Mouse (Mus musculus) CH12.LX (cell line): Measurements from ENCODE around the gene Dtd1. TPM values are rescaled to one million over a fixed set of nuclear protein-coding genes. Genes with fewer than 3 reads are reported as not detected.

Source experiments
- DNase-seq: peaks from one replicate; pipeline ENCODE4 v3.0.0-alpha.2; 2013; ENCODE audit errors: extremely low read depth
- H3K27ac ChIP-seq: 2 replicates; pipeline ENCODE4 v1.5.1; 2012; ENCODE audit warnings: low read depth, mild to moderate bottlenecking, control low read depth, moderate library complexity; ENCODE audit not compliant: insufficient read depth
- H3K27me3 ChIP-seq: replicated peaks from 2 replicates; pipeline ENCODE3; 2012; ENCODE audit warnings: inconsistent platforms
- H3K36me3 ChIP-seq, 2 experiments: replicated peaks in 1 of 2; 2 replicates each; pipeline versions ENCODE3 to v1.6.1; 2012; ENCODE audit warnings: inconsistent platforms in 1 of 2, low read length in 1 of 2, mild to moderate bottlenecking in 1 of 2, mixed read lengths in 1 of 2, moderate library complexity in 1 of 2; ENCODE audit not compliant: control insufficient read depth in 1 of 2, insufficient read depth in 1 of 2
- H3K4me1 ChIP-seq, 2 experiments: 2 replicates each; pipeline ENCODE4 v1.6.1; 2012; ENCODE audit warnings: inconsistent platforms in 1 of 2, moderate library complexity in 1 of 2; ENCODE audit not compliant: insufficient read depth in 2 of 2, control insufficient read depth in 1 of 2
- H3K4me2 ChIP-seq: 2 replicates; pipeline ENCODE4 v1.6.1; 2012; ENCODE audit warnings: low read depth, mild to moderate bottlenecking, control low read depth; ENCODE audit not compliant: poor library complexity, insufficient read depth, severe bottlenecking
- H3K4me3 ChIP-seq, 3 experiments: fragments of 150-350 bp in 1 of 3; sonication (generic) in 1 of 3; replicated peaks in 1 of 3; 2 replicates each; pipeline versions ENCODE3 to v1.5.1; 2011 to 2012; ENCODE audit warnings: low read depth in 2 of 3, low read length in 2 of 3, mild to moderate bottlenecking in 2 of 3, moderate library complexity in 2 of 3, control low read depth in 1 of 3, improper control_type of control experiment in 1 of 3, inconsistent platforms in 1 of 3, mixed read lengths in 1 of 3; ENCODE audit not compliant: poor library complexity in 1 of 3
- H3K79me2 ChIP-seq: replicated peaks from 2 replicates; pipeline ENCODE4 v1.6.1; 2012; ENCODE audit warnings: mild to moderate bottlenecking, moderate library complexity; ENCODE audit not compliant: control insufficient read depth, poor library complexity, insufficient read depth, severe bottlenecking; ENCODE audit errors: extremely low read depth
- H3K9ac ChIP-seq: 2 replicates; pipeline ENCODE4 v1.6.1; 2012; ENCODE audit warnings: low read depth, mild to moderate bottlenecking, control low read depth, moderate library complexity; ENCODE audit not compliant: insufficient read depth
- H3K9me3 ChIP-seq: replicated peaks from 2 replicates; pipeline ENCODE3; 2012; ENCODE audit warnings: low read length, inconsistent platforms, mixed read lengths
- BHLHE40 ChIP-seq: IDR thresholded peaks from 2 replicates; pipeline ENCODE4 v1.6.1; 2011; ENCODE audit warnings: mild to moderate bottlenecking, low read depth, low read length, improper control_type of control experiment
- CHD2 ChIP-seq: IDR thresholded peaks from 2 replicates; pipeline ENCODE4 v1.6.1; 2011; ENCODE audit warnings: low read length, improper control_type of control experiment
- ELF1 ChIP-seq: IDR thresholded peaks from 2 replicates; pipeline ENCODE4 v1.6.1; 2014; ENCODE audit warnings: low read depth, mild to moderate bottlenecking, inconsistent platforms, low read length, improper control_type of control experiment
- ETS1 ChIP-seq: conservative IDR thresholded peaks from 2 replicates; pipeline ENCODE4 v1.6.1; 2012; ENCODE audit warnings: low read depth, mild to moderate bottlenecking, inconsistent platforms, low read length, improper control_type of control experiment, moderate library complexity
- IRF4 ChIP-seq: IDR thresholded peaks from 2 replicates; pipeline ENCODE4 v1.6.1; 2014; ENCODE audit warnings: low read depth, mild to moderate bottlenecking, inconsistent platforms, low read length, improper control_type of control experiment
- JUN ChIP-seq: IDR thresholded peaks from 2 replicates; pipeline ENCODE4 v1.6.1; 2011; ENCODE audit warnings: low read depth, mild to moderate bottlenecking, low read length, improper control_type of control experiment, moderate library complexity; ENCODE audit not compliant: insufficient read depth
- MAFK ChIP-seq: IDR thresholded peaks from 2 replicates; pipeline ENCODE4 v1.6.1; 2011; ENCODE audit warnings: low read length, improper control_type of control experiment; ENCODE audit not compliant: insufficient replicate concordance
- MAX ChIP-seq: IDR thresholded peaks from 2 replicates; pipeline ENCODE4 v1.6.1; 2011; ENCODE audit warnings: low read length, improper control_type of control experiment
- MYC ChIP-seq: IDR thresholded peaks from 2 replicates; pipeline ENCODE4 v1.6.1; 2011; ENCODE audit warnings: low read depth, mild to moderate bottlenecking, improper control_type of control experiment, low read length
- NRF1 ChIP-seq: IDR thresholded peaks from 2 replicates; pipeline ENCODE4 v1.6.1; 2014; ENCODE audit warnings: low read depth, mild to moderate bottlenecking, inconsistent platforms, low read length, improper control_type of control experiment, moderate library complexity
- PAX5 ChIP-seq: IDR thresholded peaks from 2 replicates; pipeline ENCODE4 v1.6.1; 2012; ENCODE audit warnings: low read length, inconsistent platforms, mixed read lengths
- RCOR1 ChIP-seq: conservative IDR thresholded peaks from 2 replicates; pipeline ENCODE4 v1.6.1; 2012; ENCODE audit warnings: low read depth, mild to moderate bottlenecking, inconsistent platforms, low read length, improper control_type of control experiment
- SMC3 ChIP-seq: IDR thresholded peaks from 2 replicates; pipeline ENCODE4 v1.6.1; 2011; ENCODE audit warnings: low read depth, low read length, improper control_type of control experiment
- UBTF ChIP-seq: IDR thresholded peaks from 2 replicates; pipeline ENCODE4 v1.6.1; 2012; ENCODE audit warnings: low read depth, mild to moderate bottlenecking, inconsistent platforms, low read length, improper control_type of control experiment, moderate library complexity
- ZKSCAN1 ChIP-seq: IDR thresholded peaks from 2 replicates; pipeline ENCODE4 v1.6.1; 2012; ENCODE audit warnings: low read depth, inconsistent platforms, low read length, improper control_type of control experiment, borderline replicate concordance
- ZNF384 ChIP-seq: IDR thresholded peaks from 2 replicates; pipeline ENCODE4 v1.6.1; 2012; ENCODE audit warnings: low read depth, low read length, improper control_type of control experiment, inconsistent platforms
- dilution Hi-C: fragments of 300-500 bp; cut with MboI; formaldehyde crosslinking; loops from 2 replicates; pipeline ENCODE4 v1.14.3; 2020; ENCODE audit warnings: low sequenced_read_pairs; ENCODE audit not compliant: extremely low pct_unique_long_range_greater_than_20kb, extremely low pct_ligation_motif_present
- in situ Hi-C: fragments of 300-500 bp; cut with MboI; formaldehyde crosslinking; loops from 3 replicates; pipeline ENCODE4 v1.14.3; 2019; ENCODE audit warnings: low sequenced_read_pairs, low pct_ligation_motif_present, low pct_unique_long_range_greater_than_20kb, mixed read lengths
- polyA plus RNA-seq: library from polyadenylated mRNA; unstranded; fragments of >175 nt; gene quantifications from 2 replicates; pipeline ENCODE4 v1.2.1, GENCODE M21; 2012; ENCODE audit warnings: low read depth; ENCODE audit not compliant: insufficient read length
- total RNA-seq, 2 experiments: library from RNA; depleted of rRNA; stranded (reverse); fragments of 300-350 nt in 1 of 2; fragments of >200 nt in 1 of 2; gene quantifications; 2 replicates each; pipeline ENCODE4 v1.2.3; 2012 to 2014

Dtd1 gene
- total and polyA plus RNA-seq, 3 experiments, result 42.7 to 47.8 (median 43.3) TPM

DNA sequence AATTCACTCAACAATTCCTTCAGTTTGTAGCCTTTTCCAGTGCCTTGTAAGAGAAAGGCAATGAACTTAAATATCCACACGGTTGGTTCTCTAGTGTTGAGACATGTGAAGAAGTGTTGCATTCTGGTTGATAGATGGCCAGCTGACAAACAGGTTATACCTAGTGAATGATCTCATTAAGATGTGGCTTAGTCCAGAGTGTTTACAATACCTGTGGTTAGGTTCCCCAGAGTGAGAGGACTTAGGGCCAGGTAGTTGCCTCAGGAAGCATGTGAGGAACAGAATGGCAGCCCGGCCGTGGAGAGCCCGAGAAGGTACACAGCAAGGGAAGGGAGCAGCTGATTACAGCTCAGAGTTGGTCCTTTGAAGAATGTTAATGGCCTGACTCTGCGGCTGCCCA, 138.5 kb downstream of the Dtd1 start:
- Histone ChIP-seq H3K9me3 (no peaks in the 10 kb centered on the region), H3K79me2 (no peaks in the 10 kb centered on the region), H3K4me2 (no peak overlapping the region), H3K27me3 (no peaks in the 10 kb centered on the region), H3K36me3 (peaks cover 0 to 2% of the 10 kb centered on the region in 2 experiments), H3K4me1 (peaks cover 13 to 33% of the 10 kb centered on the region in 2 experiments), H3K4me3 (no peak overlapping the region), H3K9ac (no peak overlapping the region), H3K27ac (no peak overlapping the region)
- no peak for DNase-seq
- in situ Hi-C loops, result no loop called here
- dilution Hi-C loops, result no loop called here
- TF ChIP-seq MYC (no peak), SMC3 (no peak), IRF4 (no peak), CHD2 (no peak), MAFK (no peak), BHLHE40 (no peak), MAX (no peak), ELF1 (no peak), RCOR1 (no peak), JUN (no peak), ZNF384 (no peak), UBTF (no peak), NRF1 (no peak), PAX5 (no peak), ETS1 (no peak)

DNA sequence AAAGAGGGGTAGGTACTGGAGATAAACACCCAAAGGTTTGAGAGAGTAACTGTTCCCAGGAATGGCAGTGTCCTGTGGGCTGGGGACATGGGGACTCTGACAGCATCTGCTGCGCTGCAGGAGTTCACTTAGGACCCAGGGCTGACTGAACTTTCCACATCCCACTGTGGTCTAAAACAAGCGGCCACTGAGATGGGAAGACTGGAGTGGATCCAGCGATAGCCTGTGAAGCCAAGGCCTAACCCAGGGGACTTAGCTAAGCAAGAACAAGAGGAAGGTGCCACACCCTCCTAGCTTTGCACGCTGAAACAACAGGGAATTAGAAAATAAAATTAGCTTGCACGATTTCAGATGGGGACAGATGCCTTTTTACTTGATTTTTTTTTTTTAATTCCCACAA, 138.9 kb downstream of the Dtd1 start:
- H3K4me1 ChIP-seq, result peaks cover 13 to 33% of the 10 kb centered on the region in 2 experiments
- H3K79me2 ChIP-seq, result no peaks in the 10 kb centered on the region
- H3K9me3 ChIP-seq, result no peaks in the 10 kb centered on the region
- peaks cover 0 to 2% of the 10 kb centered on the region in 2 experiments for H3K36me3 ChIP-seq
- TF ChIP-seq ZKSCAN1, result no peak
- TF ChIP-seq BHLHE40, result no peak
- TF ChIP-seq IRF4, result no peak
- TF ChIP-seq ETS1, result no peak
- TF ChIP-seq JUN, result no peak
- no peak for TF ChIP-seq ELF1
- DNase-seq, result no peak
- H3K4me2 ChIP-seq, result no peak overlapping the region
- H3K27ac ChIP-seq, result no peak overlapping the region
- H3K9ac ChIP-seq, result no peak overlapping the region
- H3K4me3 ChIP-seq, result no peak overlapping the region
- H3K27me3 ChIP-seq, result no peaks in the 10 kb centered on the region
- in situ Hi-C loops, result no loop called here
- dilution Hi-C loops, result no loop called here
